Mouse (Mus musculus) CD8-positive naive resting alpha-beta T cell, adult 57 days (primary cell): Measurements from ENCODE around the gene Tmod3. TPM values are rescaled to one million over a fixed set of nuclear protein-coding genes. Genes with fewer than 3 reads are reported as not detected.

Source experiments
- total RNA-seq: library from RNA; stranded (reverse); gene quantifications from one replicate; pipeline ENCODE4 v1.2.4, GENCODE M21; 2023

Gene Tmod3
- 209 TPM for total RNA-seq

DNA sequence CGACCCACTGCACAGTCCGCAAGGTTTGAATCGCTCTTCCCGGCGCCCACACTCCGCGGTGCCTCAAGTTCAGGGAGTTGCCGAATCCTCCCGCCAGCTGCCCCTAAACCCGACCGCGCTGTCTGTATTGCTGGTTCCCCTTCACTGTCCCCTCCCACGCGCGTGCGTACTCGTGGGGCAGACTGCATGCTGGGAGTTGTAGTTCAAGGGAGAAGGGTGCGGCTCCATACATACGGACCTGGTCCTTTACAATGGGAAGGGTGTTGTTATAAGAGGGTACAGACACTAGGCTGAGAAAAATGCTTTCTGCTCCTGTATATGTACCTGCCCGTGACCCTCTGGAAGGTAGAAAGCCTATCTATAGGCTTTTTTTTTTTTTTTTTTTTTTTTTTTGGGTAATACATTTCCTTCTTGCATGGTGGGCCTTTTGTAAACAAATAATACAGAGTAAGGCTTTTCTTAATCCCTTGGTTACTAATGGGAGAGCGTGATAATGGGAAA, at the start of gene Tmod3:
Gene Tmod3 (minus strand): TSS at position 146 of the 501 bp plus-strand sequence.

Other genes starting within 250 kb of the Tmod3 start
- not detected for gene Bcl2l10, start 211.9 kb downstream of the Tmod3 start, total RNA-seq
- 53.2 TPM for gene Mapk6, start 149.7 kb downstream of the Tmod3 start, total RNA-seq
- 17.8 TPM for gene Leo1, start 118.1 kb downstream of the Tmod3 start, total RNA-seq
- gene Tmod2, start 51.7 kb upstream of the Tmod3 start, total RNA-seq, result 0.18 TPM
- 4.3 TPM for gene Lysmd2, start 66.1 kb upstream of the Tmod3 start, total RNA-seq
- gene Scg3, start 124.4 kb upstream of the Tmod3 start, total RNA-seq, result not detected
- gene Bmp5, start 215.7 kb upstream of the Tmod3 start, total RNA-seq, result not detected